Mouse (Mus musculus): ENCODE data around the gene Tert. TPM values are rescaled to one million over a fixed set of nuclear protein-coding genes. Genes with fewer than 3 reads are reported as not detected.

The Tert gene
- total RNA-seq, 2 experiments from 2014 or later: 2.1 TPM; not detected in 1

DNA sequence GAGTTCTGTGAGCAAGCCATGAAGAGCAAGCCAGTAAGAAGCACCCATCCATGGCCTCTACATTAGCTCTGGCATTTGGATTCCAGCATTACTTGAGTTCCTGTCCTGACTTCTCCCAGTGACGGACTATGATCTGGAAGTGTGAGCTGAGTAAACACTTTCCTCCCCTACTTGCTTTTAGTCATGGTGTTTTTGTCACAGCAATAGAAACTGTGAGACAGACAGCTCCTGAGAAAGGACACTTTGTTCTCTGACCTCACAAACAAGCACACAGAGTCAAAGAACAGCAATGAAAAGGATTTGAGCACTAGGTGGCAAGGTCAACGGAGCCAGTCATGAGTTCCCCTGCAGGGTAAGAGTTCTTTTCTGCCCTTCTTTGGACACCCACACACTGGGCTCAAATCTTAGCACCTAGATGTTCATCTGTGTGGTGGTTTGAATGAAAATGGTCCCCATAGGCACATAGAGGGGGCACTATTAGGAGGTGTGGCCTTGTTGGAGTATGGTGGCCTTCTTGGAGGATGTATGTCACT, 33.5 kb downstream of the Tert start:
- ATAC-seq (replicated peaks; ENCODE audit: low FRiP score, poor library complexity, severe bottlenecking): no peak

DNA sequence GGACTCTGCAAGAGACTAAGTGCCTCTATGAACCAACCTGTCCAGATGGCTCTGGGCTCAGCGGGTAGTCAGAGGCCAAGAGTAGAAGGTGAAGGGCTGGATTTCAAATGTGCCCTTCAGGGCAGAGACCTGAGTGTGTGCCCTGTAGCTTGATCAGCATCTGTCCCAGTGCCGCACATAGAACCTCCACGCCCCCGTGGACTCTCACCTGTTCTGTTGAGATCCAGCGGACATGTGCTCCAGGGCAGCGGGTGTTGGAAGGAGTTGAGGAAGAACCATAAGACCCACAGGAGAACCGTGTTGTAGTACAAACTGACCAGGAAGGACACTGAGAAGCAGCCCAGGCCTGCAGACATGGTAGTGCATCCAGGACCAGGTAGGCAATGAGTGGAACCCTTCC, 48.5 kb downstream of the Tert start:
- no peak for ATAC-seq (replicated peaks; ENCODE audit: low FRiP score, poor library complexity, severe bottlenecking)

DNA sequence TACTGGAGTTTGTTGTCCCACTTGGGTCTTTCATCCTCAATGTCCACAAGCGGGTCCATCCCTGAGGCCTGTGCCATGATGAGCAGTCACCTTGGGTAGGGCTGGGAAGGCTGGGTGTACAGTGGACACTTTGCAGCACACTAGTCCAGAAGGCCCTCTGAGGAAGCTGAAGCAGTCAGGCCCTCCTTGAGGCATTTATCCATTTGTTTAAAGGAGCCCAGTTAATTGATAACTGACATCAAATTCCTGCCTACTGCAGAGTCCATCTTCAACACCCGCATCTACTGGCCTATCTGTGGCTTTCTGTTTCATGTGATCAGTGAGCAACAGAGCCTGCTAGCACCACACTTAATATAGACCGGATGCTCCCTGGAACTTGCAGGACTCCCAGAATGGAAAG, 51.1 kb downstream of the Tert start, which contains the start of gene Slc6a18:
TSS of gene Slc6a18 (minus strand) at position 171 of the 400 bp plus-strand sequence.
- ATAC-seq (replicated peaks; ENCODE audit: low FRiP score, poor library complexity, severe bottlenecking): no peak

DNA sequence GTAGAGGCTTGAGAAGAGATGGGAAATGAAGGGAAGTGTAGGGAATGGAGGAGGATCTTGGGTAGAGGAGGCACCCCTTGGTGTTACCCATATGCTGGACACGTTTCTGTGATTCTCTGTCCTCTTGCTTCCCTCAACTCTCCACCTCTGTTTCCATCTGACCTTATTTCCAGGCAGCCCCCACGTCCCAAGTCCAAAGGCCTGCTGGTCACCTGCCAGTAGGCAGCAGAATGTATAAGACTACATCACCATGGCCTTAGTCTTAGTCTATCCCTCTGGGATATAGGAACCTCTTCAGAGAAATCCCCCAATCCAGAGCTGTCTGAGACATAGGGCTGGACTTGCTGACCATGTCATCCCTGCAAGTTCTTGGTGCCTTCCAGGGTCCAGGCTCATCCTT, 52.6 kb downstream of the Tert start:
- ATAC-seq (replicated peaks; ENCODE audit: low FRiP score, poor library complexity, severe bottlenecking): no peak

DNA sequence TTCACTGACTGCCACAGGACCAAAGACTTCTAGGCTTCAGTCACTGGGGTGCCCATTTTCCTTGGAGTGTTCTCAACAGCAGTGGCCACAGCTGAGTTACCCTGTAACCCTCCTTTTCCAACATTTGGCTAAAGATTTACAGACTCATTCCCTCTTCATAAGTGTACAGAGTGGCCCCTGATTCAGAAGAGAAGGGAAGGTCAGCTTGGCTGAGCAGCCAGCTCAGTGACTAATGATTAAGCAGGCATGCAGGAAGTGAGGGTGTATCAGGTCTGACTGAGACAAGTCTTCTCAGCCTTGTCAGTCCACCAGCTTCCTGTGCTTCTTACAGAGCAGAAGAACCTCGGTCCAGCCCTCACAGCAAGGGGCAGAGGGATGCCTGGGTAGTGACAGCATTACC, 53.7 kb downstream of the Tert start:
- no peak for ATAC-seq (replicated peaks; ENCODE audit: low FRiP score, poor library complexity, severe bottlenecking)

DNA sequence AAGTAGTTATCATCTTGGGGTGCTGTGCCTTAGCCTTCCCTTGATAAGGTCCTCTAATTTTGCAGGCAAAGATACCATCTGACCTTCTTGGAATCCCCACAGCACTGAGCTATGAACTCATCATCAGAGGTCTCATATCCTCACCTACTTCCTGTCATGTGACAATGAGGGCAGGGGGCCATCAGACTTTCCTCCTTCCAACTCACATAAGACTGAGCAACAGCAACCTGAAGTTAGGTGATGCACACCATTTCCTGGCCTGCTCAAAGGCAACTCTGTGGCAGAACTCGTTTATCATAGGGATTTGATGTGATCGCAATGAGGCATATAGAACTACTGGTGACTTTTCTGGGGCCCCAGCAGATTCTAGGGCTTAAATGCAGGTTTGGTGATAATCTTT, 55.5 kb downstream of the Tert start:
- ATAC-seq (replicated peaks; ENCODE audit: low FRiP score, poor library complexity, severe bottlenecking): no peak

DNA sequence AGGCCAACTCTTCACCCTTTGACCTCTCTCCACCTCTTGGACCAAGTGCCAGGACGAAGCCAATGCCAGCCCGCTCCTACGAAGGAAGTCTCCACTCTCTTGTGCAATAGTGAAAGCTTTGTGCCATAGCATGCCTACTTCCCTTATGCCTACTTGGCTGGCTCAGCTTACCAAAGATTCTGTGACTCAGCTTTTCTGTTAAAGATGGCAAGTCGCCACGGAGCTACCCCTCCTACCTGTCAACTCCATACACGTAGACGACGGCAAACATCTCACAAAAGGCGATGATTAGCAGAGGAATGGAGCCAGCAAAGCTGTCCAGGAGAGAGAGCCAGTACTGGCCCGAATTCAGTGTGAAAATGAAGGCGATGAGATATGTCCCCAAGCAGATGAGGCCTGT, 57.0 kb downstream of the Tert start:
- ATAC-seq (replicated peaks; ENCODE audit: low FRiP score, poor library complexity, severe bottlenecking): no peak

DNA sequence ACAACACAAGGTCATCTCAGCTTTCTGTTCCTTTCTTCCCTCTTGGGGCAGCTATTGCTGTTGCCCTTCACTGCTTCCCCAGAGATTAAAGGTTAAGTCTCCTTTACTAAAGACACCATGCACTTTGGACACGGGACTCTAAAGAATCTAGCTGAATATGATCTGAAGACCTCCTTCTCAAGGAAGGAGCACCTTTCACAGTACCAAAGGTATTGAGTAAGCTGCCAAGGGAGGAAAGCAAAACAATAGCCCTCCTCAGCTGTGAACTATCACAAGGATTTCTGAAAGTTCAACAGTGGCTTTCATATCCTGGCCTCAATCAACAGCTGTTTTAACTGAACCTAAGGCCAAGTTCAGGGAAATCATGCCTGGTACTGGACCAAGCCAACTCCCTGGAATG, 57.7 kb downstream of the Tert start:
- ATAC-seq (replicated peaks; ENCODE audit: low FRiP score, poor library complexity, severe bottlenecking): no peak

DNA sequence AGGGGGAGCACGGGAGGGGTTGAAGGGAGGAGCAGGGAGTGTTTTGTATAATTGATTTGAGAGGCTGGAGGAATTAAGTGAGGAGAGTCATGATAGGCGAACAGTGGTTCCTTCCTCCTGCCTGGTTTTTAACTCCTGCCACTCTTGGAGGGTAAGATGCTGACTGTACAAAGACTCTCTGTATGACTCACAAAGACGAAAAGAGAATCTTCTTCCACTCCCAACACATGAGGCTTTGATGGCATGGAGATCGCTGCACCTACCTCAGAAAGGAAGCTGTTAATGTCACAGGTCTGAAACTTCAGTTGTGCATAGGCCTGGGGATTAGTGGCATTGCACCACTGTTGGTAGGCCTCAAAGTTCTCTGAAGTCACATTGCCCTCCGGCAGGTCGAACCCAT, 58.8 kb downstream of the Tert start:
- no peak for ATAC-seq (replicated peaks; ENCODE audit: low FRiP score, poor library complexity, severe bottlenecking)

DNA sequence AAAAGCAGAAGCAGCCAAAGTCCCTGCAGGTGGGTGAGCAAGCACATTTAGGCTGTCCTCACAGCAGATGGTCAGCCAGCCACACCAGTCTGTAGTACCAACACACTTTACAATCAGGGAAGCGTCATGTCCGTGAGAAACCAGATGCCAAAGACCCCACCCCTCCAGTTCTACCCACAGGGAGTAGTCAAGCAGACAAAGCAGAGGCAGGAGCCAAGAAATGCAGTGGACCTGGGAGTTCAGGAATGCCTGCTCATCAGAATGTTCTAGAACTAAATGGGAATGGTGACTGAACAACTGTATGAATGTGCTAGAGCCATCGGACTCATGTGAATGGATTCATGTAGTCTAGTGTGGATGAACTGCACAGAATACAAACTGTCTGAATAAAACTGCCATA, 60.9 kb downstream of the Tert start:
- no peak for ATAC-seq (replicated peaks; ENCODE audit: low FRiP score, poor library complexity, severe bottlenecking)

DNA sequence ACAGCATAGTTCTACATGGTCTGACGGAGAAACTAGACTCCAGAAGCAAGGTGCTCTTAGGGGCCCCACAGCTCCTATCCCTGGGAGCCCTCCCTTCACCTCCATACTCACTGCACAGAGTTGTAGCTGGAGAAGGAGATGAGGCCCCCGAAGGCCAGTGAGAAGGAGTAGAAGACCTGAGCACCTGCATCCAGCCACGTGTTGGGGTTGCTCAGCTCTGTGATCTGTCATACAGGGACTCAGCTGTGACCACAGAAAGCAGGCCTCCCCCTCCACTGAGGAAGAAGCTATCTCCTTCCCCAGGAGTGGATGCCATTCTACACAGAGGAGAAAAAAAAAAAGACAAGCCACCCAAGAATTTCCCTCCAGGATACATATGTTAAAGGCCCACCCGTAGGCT, 62.2 kb downstream of the Tert start:
- no peak for ATAC-seq (replicated peaks; ENCODE audit: low FRiP score, poor library complexity, severe bottlenecking)

DNA sequence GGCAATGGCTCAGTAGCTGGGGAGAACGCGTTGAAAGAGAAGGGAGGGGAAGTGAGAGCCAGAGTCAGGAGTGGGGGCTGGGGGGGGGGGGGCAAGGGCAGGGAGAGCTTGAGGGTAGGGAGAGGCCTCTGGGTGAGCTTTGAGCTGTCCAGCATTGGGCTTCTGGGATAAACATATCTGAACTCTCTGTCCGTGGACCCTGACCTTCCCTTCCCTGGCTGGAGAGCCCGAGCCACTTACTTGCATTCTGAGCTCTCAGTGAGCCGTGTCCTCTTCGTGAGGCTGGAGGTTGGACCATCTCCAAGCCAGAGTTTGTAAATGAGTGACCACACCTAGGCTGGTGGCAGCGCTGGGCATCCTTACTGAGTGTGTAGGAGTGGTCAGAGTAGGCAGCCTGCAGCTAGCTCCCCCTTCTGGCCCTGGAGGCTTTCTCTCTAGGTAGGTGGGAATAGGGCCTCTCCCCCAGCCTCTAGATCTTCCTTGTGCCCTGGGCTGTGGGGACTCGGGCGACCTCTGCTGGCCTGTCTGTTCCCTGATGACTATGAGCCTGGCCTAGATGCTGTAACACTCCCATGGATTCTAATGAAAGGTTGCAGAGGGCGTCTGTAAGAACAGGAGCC, 65.6 kb downstream of the Tert start:
- ATAC-seq (replicated peaks; ENCODE audit: low FRiP score, poor library complexity, severe bottlenecking): 0 out of 2 replicates have a peak, but pooled peaks have one; percentile 23

DNA sequence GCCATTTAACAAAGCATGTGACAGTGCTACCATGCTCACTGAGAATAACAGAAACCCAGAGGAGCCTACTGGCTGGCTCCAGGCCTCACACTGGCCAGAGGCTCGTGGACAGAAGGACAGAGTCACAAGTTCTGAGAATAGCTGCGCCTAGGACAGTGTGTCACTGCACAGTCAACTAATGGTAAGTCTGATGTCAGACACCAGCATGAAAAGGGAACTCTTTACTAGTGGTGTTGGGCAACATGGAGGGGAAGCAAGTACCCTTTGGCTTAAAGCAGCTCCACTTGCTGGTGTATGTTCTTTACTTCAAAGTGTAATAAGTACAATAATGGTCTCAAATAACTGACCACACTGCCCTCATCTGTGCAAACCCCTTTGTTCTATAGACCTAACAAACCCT, 66.6 kb downstream of the Tert start:
- no peak for ATAC-seq (replicated peaks; ENCODE audit: low FRiP score, poor library complexity, severe bottlenecking)

DNA sequence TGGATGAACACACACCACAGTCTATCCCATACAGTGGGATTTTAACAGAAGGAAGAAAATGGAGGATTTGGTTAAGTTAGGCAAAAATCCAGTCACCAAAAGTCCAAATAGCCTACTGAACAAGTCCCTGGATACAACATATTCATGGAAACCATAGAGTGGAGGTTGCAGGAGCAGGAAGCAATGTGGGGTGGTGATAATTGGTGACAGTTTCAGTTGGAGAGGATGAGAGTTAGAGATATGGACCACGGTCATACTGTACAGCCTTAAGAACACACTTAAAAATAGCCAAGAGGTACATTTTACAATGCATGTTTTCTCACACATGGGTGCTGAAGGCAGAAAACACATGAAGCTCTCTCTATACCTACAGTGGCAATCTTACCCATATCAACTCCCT, 68.3 kb downstream of the Tert start:
- ATAC-seq (replicated peaks; ENCODE audit: low FRiP score, poor library complexity, severe bottlenecking): no peak

DNA sequence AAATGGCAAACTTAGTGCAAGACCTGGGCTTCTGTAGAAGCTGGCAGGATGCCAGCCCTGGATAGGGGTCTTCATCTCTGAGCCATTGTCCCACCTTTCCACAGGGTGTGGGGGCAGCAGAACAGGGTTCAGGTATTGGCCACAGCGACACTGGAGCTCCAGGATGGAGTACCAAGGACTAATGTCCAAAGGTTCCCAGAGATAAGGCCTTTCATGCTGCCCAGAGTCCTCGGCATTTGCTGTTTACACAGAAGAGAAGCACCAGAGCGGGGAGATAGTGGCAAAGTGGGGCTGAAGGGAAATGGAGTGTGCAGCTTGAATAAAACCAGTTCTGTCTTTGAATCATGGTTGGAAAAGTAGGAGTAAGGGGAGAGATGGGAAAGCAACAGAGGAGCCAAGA, 69.8 kb downstream of the Tert start:
- no peak for ATAC-seq (replicated peaks; ENCODE audit: low FRiP score, poor library complexity, severe bottlenecking)

Other genes with a start within 250 kb of the Tert start
- 241 and 302 TPM in 2 replicates for gene Lpcat1, start 159.7 kb upstream of the Tert start, total RNA-seq (2015; ENCODE audit: low replicate concordance)
- gene Lpcat1, start 159.7 kb upstream of the Tert start, total RNA-seq (2017; ENCODE audit: low replicate concordance): 359 and 488 TPM in 2 replicates
- gene Slc6a3, start 90.2 kb upstream of the Tert start, total RNA-seq (2015; ENCODE audit: low replicate concordance): not detected in 2 replicates
- 1.0 TPM in 1 of 2 replicates, not detected in the other for gene Slc6a3, start 90.2 kb upstream of the Tert start, total RNA-seq (2017; ENCODE audit: low replicate concordance)
- 86.8 and 99.1 TPM in 2 replicates for gene Clptm1l, start 22.9 kb upstream of the Tert start, total RNA-seq (2015; ENCODE audit: low replicate concordance)
- 30.0 and 51.1 TPM in 2 replicates for gene Clptm1l, start 22.9 kb upstream of the Tert start, total RNA-seq (2017; ENCODE audit: low replicate concordance)
- not detected in 2 replicates for gene Slc6a18, start 51.1 kb downstream of the Tert start, total RNA-seq (2015; ENCODE audit: low replicate concordance)
- not detected in 2 replicates for gene Slc6a18, start 51.1 kb downstream of the Tert start, total RNA-seq (2017; ENCODE audit: low replicate concordance)
- gene Slc6a19, start 78.0 kb downstream of the Tert start, total RNA-seq (2015; ENCODE audit: low replicate concordance): not detected in 2 replicates
- not detected in 2 replicates for gene Slc6a19, start 78.0 kb downstream of the Tert start, total RNA-seq (2017; ENCODE audit: low replicate concordance)
- gene Slc12a7, start 106.2 kb downstream of the Tert start, total RNA-seq (2015; ENCODE audit: low replicate concordance): 1.7 and 4.3 TPM in 2 replicates
- gene Slc12a7, start 106.2 kb downstream of the Tert start, total RNA-seq (2017; ENCODE audit: low replicate concordance): 1.1 and 1.5 TPM in 2 replicates
- gene Nkd2, start 220.7 kb downstream of the Tert start, total RNA-seq (2015; ENCODE audit: low replicate concordance): not detected in 2 replicates
- not detected in 2 replicates for gene Nkd2, start 220.7 kb downstream of the Tert start, total RNA-seq (2017; ENCODE audit: low replicate concordance)

Measured in erythroid progenitor cell, adult 5-6 weeks (primary cell).